Mouse (Mus musculus) heart, embryonic 11.5 days (tissue): ENCODE data around the gene Nmrk1. TPM values are rescaled to one million over a fixed set of nuclear protein-coding genes. Genes with fewer than 3 reads are reported as not detected.

Source experiments
- ATAC-seq: fragments of 200-750 bp; cut with Nextera tagmentation; replicated peaks from 2 replicates; pipeline ENCODE4 v1.8.0; 2017; ENCODE audit warnings: moderate library complexity; ENCODE audit not compliant: insufficient number of reproducible peaks, low FRiP score, low TSS enrichment
- H3K27ac ChIP-seq: fragments of 300-500 bp; sonication (generic); 2 replicates; pipeline ENCODE4 v1.5.1; 2014; ENCODE audit warnings: mild to moderate bottlenecking, low read depth, low read length
- H3K27me3 ChIP-seq: fragments of 300-500 bp; sonication (generic); 2 replicates; pipeline ENCODE4 v1.6.1; 2014; ENCODE audit warnings: mild to moderate bottlenecking, low read length, mixed read lengths; ENCODE audit not compliant: control insufficient read depth, insufficient read depth
- H3K36me3 ChIP-seq: fragments of 300-500 bp; sonication (generic); 2 replicates; pipeline ENCODE4 v1.6.1; 2014; ENCODE audit warnings: mild to moderate bottlenecking, low read length, moderate library complexity, mixed read lengths; ENCODE audit not compliant: control insufficient read depth, insufficient read depth
- H3K4me1 ChIP-seq: fragments of 300-500 bp; sonication (generic); 2 replicates; pipeline ENCODE4 v1.6.1; 2014; ENCODE audit warnings: low read length; ENCODE audit not compliant: control insufficient read depth, insufficient read depth
- H3K4me2 ChIP-seq: fragments of 300-500 bp; sonication (generic); 2 replicates; pipeline ENCODE4 v1.6.1; 2014; ENCODE audit warnings: mild to moderate bottlenecking, moderate library complexity
- H3K4me3 ChIP-seq: fragments of 300-500 bp; sonication (generic); 2 replicates; pipeline ENCODE4 v1.5.1; 2014; ENCODE audit warnings: low read depth, low read length
- H3K9ac ChIP-seq: fragments of 300-500 bp; sonication (generic); 2 replicates; pipeline ENCODE4 v1.6.1; 2014; ENCODE audit warnings: mild to moderate bottlenecking, low read depth, low read length, moderate library complexity
- H3K9me3 ChIP-seq: fragments of 300-500 bp; sonication (generic); replicated peaks from 2 replicates; pipeline ENCODE4 v1.6.1; 2016; ENCODE audit warnings: low read length; ENCODE audit not compliant: control insufficient read depth
- WGBS: fragments of 180-500 bp; shearing (Covaris S2); extraction: QIAGEN DNeasy Blood & Tissue Kit; methylation state at CpG from one replicate; pipeline ENCODE4 v1.1.7; 2014; ENCODE audit not compliant: insufficient replicate concordance; 5-methylcytosine and 5-hydroxymethylcytosine counted together
- polyA plus RNA-seq: library from polyadenylated mRNA; unstranded; fragments of >200 nt; fragmentation: Nextera tagmentation; extraction: Ambion mirVana; gene quantifications from 2 replicates; pipeline ENCODE4 v1.2.1, GENCODE M21; 2014

Nmrk1 gene
- polyA plus RNA-seq, 1 experiment from 2014 or later: 7.6 TPM

- Histone ChIP-seq H3K4me3 (no peak overlapping the region), H3K27ac (no peak overlapping the region), H3K27me3 (no peaks in the 10 kb centered on the region), H3K4me2 (no peak overlapping the region), H3K4me1 (peaks cover 5% of the 10 kb centered on the region; the same call in 1 of the 2 replicates), H3K36me3 (no peaks in the 10 kb centered on the region), H3K9me3 (no peaks in the 10 kb centered on the region), H3K9ac (no peak overlapping the region)
- 27% methylated on average over 2 of the region's 2 CpGs for WGBS
- ATAC-seq: no peak
Measured at GRCm38 (mm10) chr19:18639552-18639951, 7.8 kb downstream of the Nmrk1 start.

GRCm38 (mm10) chr19:18641001-18641400, 9.3 kb downstream of the Nmrk1 start:
- no peaks in the 10 kb centered on the region for H3K9me3 ChIP-seq
- no peak for ATAC-seq
- H3K4me1 ChIP-seq: peaks cover 5% of the 10 kb centered on the region; the same call in 1 of the 2 replicates
- H3K4me3 ChIP-seq: no peak overlapping the region
- WGBS: 70% methylated on average over 4 of the region's 4 CpGs
- H3K36me3 ChIP-seq: no peaks in the 10 kb centered on the region
- H3K27ac ChIP-seq: no peak overlapping the region
- no peak overlapping the region for H3K4me2 ChIP-seq
- no peak overlapping the region for H3K9ac ChIP-seq
- no peaks in the 10 kb centered on the region for H3K27me3 ChIP-seq

- H3K27ac ChIP-seq: no peak overlapping the region
- ATAC-seq: no peak
- no peak overlapping the region for H3K9ac ChIP-seq
- H3K36me3 ChIP-seq: no peaks in the 10 kb centered on the region
- no peaks in the 10 kb centered on the region for H3K9me3 ChIP-seq
- peaks cover 7% of the 10 kb centered on the region; the same call in 1 of the 2 replicates for H3K4me1 ChIP-seq
- no peaks in the 10 kb centered on the region for H3K27me3 ChIP-seq
- 59% methylated on average over 4 of the region's 4 CpGs for WGBS
- no peak overlapping the region for H3K4me3 ChIP-seq
- no peak overlapping the region for H3K4me2 ChIP-seq
Measured at GRCm38 (mm10) chr19:18643411-18643810, 11.7 kb downstream of the Nmrk1 start.

- Histone ChIP-seq H3K27ac (no peak overlapping the region), H3K9me3 (no peaks in the 10 kb centered on the region), H3K4me1 (peaks cover 7% of the 10 kb centered on the region; the same call in 1 of the 2 replicates), H3K9ac (no peak overlapping the region), H3K27me3 (no peaks in the 10 kb centered on the region), H3K4me2 (no peak overlapping the region), H3K4me3 (no peak overlapping the region), H3K36me3 (no peaks in the 10 kb centered on the region)
- ATAC-seq: no peak; the same call in 1 of the 2 replicates
- WGBS: 61% methylated on average over 6 of the region's 6 CpGs
Measured at GRCm38 (mm10) chr19:18644084-18644483, 12.3 kb downstream of the Nmrk1 start.

GRCm38 (mm10) chr19:18646397-18646796, 14.6 kb downstream of the Nmrk1 start:
- H3K9me3 ChIP-seq: no peaks in the 10 kb centered on the region
- no peak overlapping the region for H3K9ac ChIP-seq
- no peaks in the 10 kb centered on the region for H3K36me3 ChIP-seq
- H3K4me1 ChIP-seq: peaks cover 12% of the 10 kb centered on the region; the same call in 1 of the 2 replicates
- H3K27me3 ChIP-seq: no peaks in the 10 kb centered on the region
- no peak overlapping the region for H3K4me3 ChIP-seq
- ATAC-seq: no peak
- no peak overlapping the region for H3K4me2 ChIP-seq
- WGBS: 52% methylated on average over 3 of the region's 3 CpGs
- H3K27ac ChIP-seq: no peak overlapping the region

- H3K4me2 ChIP-seq: no peak overlapping the region
- 50% methylated on average over 5 of the region's 5 CpGs for WGBS
- H3K9ac ChIP-seq: no peak overlapping the region
- no peak for ATAC-seq
- H3K4me1 ChIP-seq: peaks cover 12% of the 10 kb centered on the region; the same call in 1 of the 2 replicates
- no peaks in the 10 kb centered on the region for H3K27me3 ChIP-seq
- H3K36me3 ChIP-seq: no peaks in the 10 kb centered on the region
- H3K27ac ChIP-seq: no peak overlapping the region
- no peak overlapping the region for H3K4me3 ChIP-seq
- H3K9me3 ChIP-seq: no peaks in the 10 kb centered on the region
Measured at GRCm38 (mm10) chr19:18646853-18647420, 15.2 kb downstream of the Nmrk1 start.

- H3K4me2 ChIP-seq: peak overlapping the region; percentile 31
Measured at GRCm38 (mm10) chr19:18647775-18648557, 16.2 kb downstream of the Nmrk1 start.

GRCm38 (mm10) chr19:18648558-18648945, 16.8 kb downstream of the Nmrk1 start:
- H3K9me3 ChIP-seq: no peaks in the 10 kb centered on the region
- peaks cover 12% of the 10 kb centered on the region; the same call in 1 of the 2 replicates for H3K4me1 ChIP-seq
- WGBS: 86% methylated on average over 6 of the region's 6 CpGs
- no peak overlapping the region for H3K4me3 ChIP-seq
- no peak overlapping the region for H3K9ac ChIP-seq
- H3K27me3 ChIP-seq: no peaks in the 10 kb centered on the region
- no peak overlapping the region for H3K27ac ChIP-seq
- no peaks in the 10 kb centered on the region for H3K36me3 ChIP-seq
- no peak for ATAC-seq
- H3K4me2 ChIP-seq: peak overlapping the region; percentile 31

More at GRCm38 (mm10) chr19:18647775-18648557, 16.2 kb downstream of the Nmrk1 start:
- Histone ChIP-seq H3K36me3 (no peaks in the 10 kb centered on the region), H3K9me3 (no peaks in the 10 kb centered on the region), H3K27me3 (no peaks in the 10 kb centered on the region), H3K9ac (no peak overlapping the region), H3K4me1 (peaks cover 12% of the 10 kb centered on the region; the same call in 1 of the 2 replicates), H3K27ac (no peak overlapping the region), H3K4me3 (no peak overlapping the region)
- WGBS: 43% methylated on average over 9 of the region's 9 CpGs
- ATAC-seq: no peak
